Mouse (Mus musculus): ENCODE results near the gene Apobec1. TPM values are rescaled to one million over a fixed set of nuclear protein-coding genes. Genes with fewer than 3 reads are reported as not detected.
"Not testable (repeated sequence)": the region's sequence is repeated elsewhere in the genome, so short reads cannot be mapped to it uniquely, and the experiment has no call there.

The Apobec1 gene
- total RNA-seq, 2 experiments from 2014 or later, result 1.4 to 1.8 TPM

DNA sequence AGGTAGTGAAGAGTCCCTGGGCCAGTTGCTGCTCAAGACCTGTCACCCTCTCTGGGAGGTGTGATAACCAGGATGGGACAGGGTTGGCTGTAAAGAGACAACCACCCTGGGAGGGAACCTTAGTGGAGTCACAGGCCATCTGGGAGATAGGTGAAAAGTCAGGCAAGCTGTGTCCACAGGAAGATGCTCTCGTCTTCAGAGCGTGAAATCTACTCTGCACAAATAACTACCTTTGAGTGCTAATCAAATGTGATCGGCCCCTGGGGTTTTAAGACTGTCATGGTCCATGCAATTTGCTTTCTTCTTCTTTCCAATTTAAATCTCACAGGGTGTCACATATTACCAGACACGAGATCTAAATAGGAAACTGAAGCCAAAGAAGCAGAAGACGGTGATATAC is 33.1 kb downstream of the Apobec1 start:
- intact Hi-C loops (cut with DNase I; ENCODE audit: low total_unique reads), result loop anchor here (10.0 kb wide), 1 partner anchor 164 kb away; no protein-coding TSS in a partner anchor
- no peak for DNase-seq

DNA sequence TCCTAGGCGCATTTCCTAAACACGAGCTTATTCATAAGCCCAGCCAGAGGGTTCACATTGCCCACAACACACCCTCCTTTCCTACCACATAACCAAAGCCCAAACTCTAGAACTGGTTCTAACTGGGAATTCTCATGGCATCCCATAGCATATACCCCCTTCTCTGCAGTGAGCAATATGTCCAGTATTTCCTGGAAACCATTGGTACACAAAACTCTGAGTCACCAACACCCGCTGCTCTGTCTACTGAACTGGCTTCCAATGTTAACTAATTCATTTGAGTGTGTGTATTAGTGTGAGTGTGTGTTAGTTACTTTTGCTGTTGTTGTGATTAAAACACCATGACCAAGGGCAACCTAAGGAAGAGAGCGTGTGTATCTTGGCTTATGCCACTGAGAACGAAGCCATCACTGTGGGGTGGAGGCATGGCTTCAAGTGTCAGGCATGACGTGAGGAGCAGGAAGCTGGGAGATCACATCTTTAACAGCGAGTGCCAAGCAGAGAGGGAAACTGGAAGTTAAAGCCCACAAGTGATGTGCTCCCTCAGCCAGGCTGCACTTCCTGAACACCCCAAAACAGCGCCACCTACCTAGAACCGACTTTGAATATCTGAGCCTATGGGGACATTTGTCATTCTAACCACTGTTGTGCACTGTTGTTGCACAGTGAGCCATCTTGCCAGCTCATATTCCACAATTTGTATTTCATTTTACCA is 37.0 kb downstream of the Apobec1 start:
- no peak for DNase-seq
- intact Hi-C loops (cut with DNase I; ENCODE audit: low total_unique reads), result loop anchor here (10.0 kb wide), 1 partner anchor 160 kb away; no protein-coding TSS in a partner anchor

DNA sequence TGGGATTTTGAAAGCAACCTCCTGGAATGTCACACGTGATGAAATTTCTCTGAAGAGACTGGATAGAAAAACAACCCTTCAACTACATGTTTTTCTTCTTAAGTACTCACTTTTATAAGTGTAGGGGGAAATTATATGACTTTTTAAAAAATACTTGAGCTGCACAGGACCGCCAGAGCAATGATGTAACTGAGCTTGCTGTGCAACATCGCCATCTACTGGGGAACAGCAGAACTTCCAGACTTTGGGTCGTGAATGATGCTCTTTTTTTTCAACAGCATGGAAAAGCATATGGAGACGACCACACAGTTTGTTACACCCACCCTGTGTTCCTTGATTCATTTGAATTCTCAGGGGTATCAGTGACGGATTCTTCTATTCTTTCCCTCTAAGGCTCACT is 39.8 kb downstream of the Apobec1 start:
- intact Hi-C loops (cut with DNase I; ENCODE audit: low total_unique reads), result loop anchor here (5.0 to 10.0 kb wide), 2 partner anchors 65 to 158 kb away; partner anchors contain the start of gene Rimklb
- peak; percentile 25 for DNase-seq

DNA sequence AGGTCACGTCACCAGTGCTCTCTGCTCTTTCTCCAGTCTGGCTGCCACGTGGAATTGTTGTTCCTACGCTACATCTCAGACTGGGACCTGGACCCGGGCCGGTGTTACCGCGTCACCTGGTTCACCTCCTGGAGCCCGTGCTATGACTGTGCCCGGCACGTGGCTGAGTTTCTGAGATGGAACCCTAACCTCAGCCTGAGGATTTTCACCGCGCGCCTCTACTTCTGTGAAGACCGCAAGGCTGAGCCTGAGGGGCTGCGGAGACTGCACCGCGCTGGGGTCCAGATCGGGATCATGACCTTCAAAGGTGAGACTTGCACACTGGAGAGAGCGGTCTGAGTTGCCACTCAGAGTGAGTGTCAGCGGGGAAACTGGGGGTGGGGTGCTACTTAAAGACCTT is 41.2 kb downstream of the Apobec1 start:
- no peak for DNase-seq
- intact Hi-C loops (cut with DNase I; ENCODE audit: low total_unique reads), result loop anchor here (5.0 to 10.0 kb wide), 2 partner anchors 64 to 156 kb away; partner anchors contain the start of gene Rimklb

DNA sequence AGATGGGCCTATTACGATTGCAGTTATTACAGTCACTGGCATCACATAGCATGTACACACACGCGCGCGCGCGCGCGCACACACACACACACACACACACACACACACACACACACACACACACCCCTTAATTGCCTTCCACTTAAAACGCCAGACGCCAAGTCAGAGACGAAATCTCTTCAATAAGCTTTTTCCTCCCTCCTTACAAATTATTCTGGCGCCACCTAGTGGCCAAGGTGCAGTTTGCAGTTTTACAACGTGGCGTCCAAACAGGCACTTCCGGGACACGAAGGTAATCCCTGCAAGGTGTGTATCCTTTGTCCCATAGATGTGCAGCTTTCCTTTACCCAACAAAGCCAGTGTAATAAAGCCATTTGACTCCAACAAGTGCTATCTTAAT is 41.8 kb downstream of the Apobec1 start:
- intact Hi-C loops (cut with DNase I; ENCODE audit: low total_unique reads), result loop anchor here (5.0 to 10.0 kb wide), 2 partner anchors 63 to 156 kb away; partner anchors contain the start of gene Rimklb
- peak; percentile 60 for DNase-seq

DNA sequence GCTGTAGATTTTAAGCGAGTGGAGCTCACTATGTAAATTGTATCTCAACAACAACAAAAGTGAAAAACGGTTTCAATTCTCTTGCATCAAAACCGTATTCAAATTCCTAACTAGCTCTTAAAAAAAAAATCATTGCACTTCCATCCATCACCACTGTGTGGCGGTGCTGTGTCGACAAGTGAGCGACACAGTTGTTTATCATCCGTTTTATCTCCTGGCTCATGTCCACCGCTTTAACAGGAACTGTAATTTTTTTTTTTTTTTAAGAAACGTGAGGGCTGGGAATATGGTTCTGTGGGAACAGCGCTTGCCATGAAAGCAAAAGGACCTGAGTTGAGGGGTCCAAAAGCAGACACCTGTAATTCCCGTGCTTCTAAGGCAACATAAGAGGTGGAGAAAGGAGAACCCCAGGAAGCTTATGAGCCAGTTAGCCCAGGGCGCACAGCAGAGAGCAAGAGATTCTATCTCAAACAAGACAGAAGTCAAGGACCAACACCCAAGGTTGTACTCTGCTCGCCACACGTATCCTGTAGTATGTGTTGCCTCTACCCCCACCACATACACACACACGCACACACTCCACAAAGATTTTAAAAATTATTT is 45.2 kb downstream of the Apobec1 start:
- peak; percentile 37 for DNase-seq
- intact Hi-C loops (cut with DNase I; ENCODE audit: low total_unique reads), result no loop called here

DNA sequence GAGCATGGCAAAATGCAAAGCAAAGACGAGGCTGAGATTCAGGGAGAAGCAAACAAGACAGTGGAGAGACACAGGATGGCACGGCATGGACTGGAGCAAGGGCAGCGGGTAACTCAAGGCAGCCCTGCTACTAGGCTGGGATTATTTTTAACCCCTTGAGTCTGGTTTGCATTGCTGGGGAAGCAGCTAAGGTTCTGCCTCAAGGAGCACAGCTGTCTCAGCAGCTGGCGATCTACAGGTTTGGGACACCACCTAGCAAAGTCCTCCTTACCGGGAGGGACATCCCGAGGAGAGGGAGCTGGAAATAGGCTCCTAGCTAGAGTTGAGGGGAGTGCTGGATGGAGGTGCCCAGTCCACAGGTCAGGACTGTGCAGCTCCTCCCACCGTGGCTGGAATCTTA is 47.0 kb downstream of the Apobec1 start:
- no peak for DNase-seq
- intact Hi-C loops (cut with DNase I; ENCODE audit: low total_unique reads), result no loop called here

DNA sequence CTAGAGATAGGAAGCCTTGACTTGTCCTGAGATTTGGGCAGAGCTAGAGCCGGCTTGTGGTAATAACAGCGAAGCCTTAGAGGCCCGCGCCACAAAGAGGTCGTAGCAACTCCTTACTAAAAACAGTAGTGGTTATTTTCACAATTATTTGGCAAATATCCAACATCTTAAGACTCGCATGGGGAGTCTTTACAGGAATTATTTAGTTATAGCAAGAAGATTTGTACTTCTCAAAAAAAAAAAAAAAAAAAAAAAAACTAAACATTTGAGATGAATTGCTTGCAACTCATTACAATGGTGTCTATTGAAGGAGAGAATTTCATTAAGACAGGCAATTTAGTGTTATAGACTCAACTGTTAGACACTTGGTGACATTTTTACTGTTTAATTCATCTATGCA is 48.1 kb downstream of the Apobec1 start:
- DNase-seq, result no peak
- intact Hi-C loops (cut with DNase I; ENCODE audit: low total_unique reads), result no loop called here

DNA sequence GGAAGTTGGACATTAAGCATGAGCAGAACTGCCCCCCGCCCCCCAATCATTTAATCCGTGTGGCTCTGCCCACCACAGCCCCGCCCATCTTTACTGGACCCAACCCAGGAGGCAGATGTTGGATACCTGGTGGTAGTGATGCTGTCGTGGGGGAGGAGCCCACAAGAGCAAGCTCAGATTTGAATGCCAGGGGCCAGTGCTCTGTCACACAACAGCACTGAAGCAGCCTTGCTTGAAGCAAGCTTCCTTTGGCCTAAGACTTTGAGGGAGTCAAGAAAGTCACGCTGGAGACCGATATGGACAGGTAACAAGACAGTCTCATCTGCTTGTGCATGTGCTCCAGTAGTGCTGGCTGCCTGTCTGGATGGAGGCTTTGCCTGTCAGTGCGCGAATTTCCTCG is 48.6 kb downstream of the Apobec1 start, which contains the start of gene Aicda:
Aicda (plus strand) TSS at position 196 of the 400 bp plus-strand sequence.
- intact Hi-C loops (cut with DNase I; ENCODE audit: low total_unique reads), result no loop called here
- DNase-seq, result no peak

DNA sequence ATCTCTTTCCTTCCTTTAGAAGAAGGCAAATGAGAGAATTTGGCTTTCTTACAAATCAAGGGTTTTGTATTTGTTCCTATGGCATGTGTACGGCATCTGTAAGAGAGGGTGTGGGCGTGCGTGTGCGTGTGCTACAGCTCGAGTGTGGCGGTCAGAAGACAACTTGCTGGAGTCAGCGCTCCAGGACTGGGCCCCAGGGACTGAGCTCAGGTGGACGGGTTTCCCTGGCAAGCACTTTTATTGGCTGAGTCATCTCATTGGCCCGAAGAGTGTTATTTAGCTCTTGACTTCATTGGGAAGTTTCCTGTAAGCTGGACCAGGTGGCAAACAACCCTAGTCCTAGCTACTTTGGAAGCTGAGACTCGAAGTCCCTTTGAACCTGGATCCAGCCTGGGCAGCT is 56.3 kb downstream of the Apobec1 start:
- intact Hi-C loops (cut with DNase I; ENCODE audit: low total_unique reads), result no loop called here
- no peak for DNase-seq

DNA sequence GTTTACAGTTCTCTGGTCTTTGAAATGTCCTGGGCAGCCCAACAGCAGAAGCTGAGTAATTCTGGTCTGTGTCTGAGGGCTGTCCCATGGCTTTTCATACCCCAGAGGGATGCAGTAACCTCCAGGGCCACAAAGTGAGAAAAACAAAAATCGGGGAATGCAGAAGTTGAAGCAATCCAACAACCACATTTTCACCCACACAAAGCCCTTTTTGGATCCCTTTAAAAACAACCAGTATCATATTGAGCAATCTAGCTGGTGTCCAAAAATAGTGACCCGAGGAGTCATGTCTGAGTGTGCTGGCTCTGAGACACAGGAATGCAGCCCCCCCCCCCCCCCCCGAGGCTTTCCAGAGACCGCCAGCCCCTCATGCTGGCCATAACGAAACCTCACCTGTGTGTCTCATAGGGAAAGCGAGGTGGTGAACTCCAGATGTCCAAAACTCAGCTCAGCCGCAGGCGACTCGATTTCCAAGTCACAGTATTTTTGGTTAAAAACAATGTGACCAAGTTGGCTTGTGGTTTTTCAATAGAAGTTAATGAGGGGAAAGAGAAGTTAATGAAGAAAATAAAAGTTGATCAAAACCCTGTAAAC is 56.9 kb downstream of the Apobec1 start:
- intact Hi-C loops (cut with DNase I; ENCODE audit: low total_unique reads), result no loop called here

DNA sequence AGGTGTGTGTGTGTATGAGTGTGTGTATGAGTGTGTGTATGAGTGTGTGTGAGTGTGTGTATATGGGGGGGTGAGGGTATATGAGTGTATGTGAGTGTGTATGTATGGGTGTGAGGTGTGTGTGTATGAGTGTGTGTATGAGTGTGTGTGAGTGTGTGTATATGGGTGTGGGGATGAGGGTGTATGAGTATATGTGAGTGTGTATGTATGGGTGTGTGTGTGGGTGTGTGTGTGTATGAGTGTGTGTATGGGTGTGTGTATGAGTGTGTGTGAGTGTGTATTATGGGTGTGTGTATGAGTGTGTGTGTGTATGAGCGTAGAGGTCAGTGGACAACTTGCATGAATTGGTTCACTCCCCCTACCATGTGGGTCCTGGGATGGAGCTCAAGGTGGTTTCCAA is 57.6 kb downstream of the Apobec1 start:
- intact Hi-C loops (cut with DNase I; ENCODE audit: low total_unique reads), result no loop called here
- no peak for DNase-seq

More for the DNA sequence above, 56.9 kb downstream of the Apobec1 start:
- no peak for DNase-seq

DNA sequence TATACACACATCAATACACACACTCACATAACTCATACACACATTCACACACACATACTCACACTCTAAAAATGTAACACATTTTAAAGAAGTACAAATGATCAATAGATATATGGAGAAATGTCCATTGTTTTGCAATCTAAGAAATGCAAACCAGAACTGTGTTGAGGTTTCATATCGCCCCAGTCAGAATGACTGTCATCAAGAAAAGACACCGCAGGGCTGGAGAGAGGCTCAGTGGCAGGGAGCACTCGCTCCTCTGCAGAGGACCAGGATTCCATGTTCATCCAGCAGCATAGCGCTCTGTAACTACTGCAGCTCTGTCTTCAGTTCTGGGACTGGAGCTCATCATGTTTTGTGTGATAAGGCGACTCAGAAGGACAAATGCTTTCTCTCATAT is 58.7 kb downstream of the Apobec1 start:
- intact Hi-C loops (cut with DNase I; ENCODE audit: low total_unique reads), result no loop called here
- no peak for DNase-seq

DNA sequence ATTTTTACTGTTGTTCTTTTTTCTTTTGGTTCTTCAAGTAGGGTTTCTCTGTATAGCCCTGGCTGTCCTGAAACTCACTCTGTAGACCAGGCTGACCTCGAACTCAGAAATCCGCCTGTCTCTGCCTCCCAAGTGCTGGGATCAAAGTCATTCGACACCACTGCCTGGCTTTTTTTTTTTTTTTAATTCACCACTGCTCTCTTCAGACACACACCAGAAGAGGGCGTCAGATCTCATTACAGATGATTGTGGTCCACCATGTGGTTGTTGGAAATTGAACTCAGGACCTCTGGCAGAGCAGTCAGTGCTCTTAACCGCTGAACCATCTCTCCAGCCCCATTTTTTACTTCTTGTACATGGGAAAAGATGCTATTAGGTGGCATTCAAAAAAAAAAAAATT is 59.8 kb downstream of the Apobec1 start:
- intact Hi-C loops (cut with DNase I; ENCODE audit: low total_unique reads); DNase-seq: not testable (repeated sequence)

DNA sequence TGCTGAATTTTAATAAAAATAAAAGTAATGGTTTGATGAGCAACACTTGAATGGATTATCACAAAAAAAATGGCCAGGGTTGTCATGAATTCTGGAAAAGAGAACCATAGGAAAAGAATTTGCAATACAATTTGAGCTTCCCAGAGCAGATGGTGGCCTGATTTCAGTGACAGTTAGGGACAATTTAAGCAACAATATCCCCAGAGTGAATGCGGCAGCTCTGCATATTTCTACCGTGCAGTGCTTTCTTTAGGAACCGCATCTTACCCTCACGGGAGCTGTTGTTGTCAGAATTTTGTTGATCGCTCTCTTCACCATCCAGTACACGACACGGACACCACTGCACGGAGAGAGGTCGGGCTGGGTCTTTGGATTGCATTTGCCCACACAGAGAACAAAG is 62.7 kb downstream of the Apobec1 start:
- DNase-seq, result no peak
- intact Hi-C loops (cut with DNase I; ENCODE audit: low total_unique reads), result no loop called here

DNA sequence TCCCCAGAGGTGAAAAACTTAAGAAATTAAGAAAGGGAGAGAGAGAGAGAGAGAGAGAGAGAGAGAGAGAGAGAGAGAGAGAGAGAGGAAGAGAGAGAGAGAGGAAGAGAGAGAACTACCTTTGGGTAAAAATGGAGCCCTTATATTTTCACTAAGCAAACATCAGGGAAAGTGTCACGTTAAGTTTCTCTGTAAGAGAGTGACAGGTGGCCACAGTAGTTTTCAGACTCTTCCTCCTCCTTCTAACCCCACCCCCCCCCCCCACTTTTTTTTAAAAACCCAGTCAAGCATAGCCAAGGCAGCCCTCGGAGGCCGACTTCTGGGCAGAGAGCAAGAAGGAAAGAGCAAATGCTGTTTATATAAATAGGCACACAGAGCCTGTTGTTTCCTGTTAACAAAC is 68.2 kb downstream of the Apobec1 start:
- intact Hi-C loops (cut with DNase I; ENCODE audit: low total_unique reads), result loop anchor here (5.0 kb wide), 1 partner anchor 198 kb away; no protein-coding TSS in a partner anchor
- no peak for DNase-seq

DNA sequence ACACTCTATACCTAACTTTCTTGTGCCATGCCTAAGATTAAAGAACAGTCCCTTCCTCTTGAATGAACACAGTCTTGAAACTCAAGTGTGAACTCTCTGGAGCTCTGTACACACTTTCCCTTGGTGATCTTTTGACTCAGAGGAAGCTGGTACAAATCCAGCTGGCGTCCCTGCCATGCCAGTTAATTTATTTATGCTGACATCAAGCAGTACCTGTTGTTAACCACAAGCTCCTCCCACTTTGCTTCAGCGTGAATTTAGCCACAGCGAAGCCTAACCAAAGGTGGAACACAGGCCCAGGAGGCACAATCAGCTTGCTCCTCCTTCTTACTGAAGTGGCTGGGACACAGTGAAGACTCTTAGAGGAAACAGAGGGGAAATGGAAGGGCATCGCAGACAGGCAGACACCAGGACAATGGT is 69.4 kb downstream of the Apobec1 start:
- DNase-seq, result no peak
- intact Hi-C loops (cut with DNase I; ENCODE audit: low total_unique reads), result loop anchor here (5.0 kb wide), 1 partner anchor 199 kb away; no protein-coding TSS in a partner anchor

DNA sequence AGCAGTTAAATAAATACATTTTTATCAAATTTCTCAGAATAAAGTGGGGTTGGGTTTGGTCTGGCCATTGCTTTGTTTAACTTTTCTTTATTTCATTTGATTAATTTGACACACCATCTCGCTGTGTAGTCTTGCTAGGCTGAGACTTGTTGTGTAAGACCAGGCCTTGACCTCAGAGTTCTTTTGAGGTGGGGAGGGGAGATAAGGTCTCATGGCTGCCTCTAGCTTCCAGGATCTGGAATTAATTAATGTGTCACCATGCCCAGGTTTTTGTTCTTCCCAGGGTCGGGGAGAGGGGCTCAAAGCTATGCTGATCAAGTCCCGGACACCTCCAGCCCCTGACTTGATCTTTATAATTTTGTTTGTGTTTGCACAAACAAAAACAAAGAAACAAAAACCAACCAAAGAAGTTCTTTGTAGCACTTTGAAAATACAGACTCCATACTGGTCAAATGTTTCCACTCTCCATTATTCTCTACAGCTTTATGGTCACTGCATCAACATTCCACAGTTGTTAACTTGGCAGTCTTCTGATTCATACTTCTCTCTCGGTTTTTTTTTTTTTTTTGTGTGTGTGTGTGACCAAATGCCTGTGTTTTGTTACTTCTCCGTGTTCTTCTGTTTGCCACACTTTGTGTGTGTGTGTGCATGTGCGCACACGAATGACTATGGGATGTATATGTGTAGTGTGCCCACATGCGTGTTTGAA is 70.6 kb downstream of the Apobec1 start:
- intact Hi-C loops (cut with DNase I; ENCODE audit: low total_unique reads), result loop anchor here (5.0 kb wide), 1 partner anchor 201 kb away; no protein-coding TSS in a partner anchor
- no peak for DNase-seq

DNA sequence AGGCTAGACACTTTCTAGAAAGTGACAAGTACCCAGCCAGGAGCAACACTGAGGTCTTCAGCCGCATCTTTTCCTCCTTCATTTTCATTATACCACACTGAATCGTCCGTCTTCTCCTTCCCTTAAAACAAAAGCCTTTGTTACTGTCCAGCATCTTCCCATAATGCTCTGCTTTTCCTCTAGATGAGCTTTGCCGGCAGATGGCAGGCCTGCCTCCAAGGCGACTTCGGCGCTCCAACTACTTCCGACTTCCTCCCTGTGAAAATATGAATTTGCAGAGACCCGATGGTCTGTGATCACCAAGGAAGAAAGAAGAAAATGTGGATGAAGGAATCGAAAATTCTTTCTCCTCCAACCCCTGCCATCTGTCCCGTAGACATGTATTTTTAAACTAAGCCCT is 74.1 kb downstream of the Apobec1 start:
- DNase-seq, result no peak
- intact Hi-C loops (cut with DNase I; ENCODE audit: low total_unique reads), result no loop called here

All from gastrocnemius, postnatal 14 days (tissue).